Mouse (Mus musculus) testis, adult 2 months (tissue): Measurements from ENCODE around the gene Rab8b.

Source experiments
- CTCF ChIP-seq: fragments of 200-500 bp; IDR thresholded peaks from 2 replicates; pipeline ENCODE4 v1.5.1; 2012; ENCODE audit warnings: low read depth, mild to moderate bottlenecking, inconsistent platforms, low read length, moderate library complexity; ENCODE audit not compliant: control insufficient read depth, insufficient read depth, insufficient replicate concordance
- POLR2A ChIP-seq: fragments of 200-500 bp; IDR thresholded peaks from 2 replicates; pipeline ENCODE4 v1.6.1; 2012; ENCODE audit warnings: low read depth, mild to moderate bottlenecking, inconsistent platforms, low read length, moderate library complexity; ENCODE audit not compliant: control insufficient read depth

- TF ChIP-seq CTCF, result no peak
- no peak for TF ChIP-seq POLR2A
These were observed 13.5 kb downstream of the Rab8b start for GRCm38 (mm10) chr9:66905990-66906389.
